Mouse (Mus musculus) CH12.LX (cell line): Measurements from ENCODE around the gene Pitpnm3.

ENCODE experiments used
- CTCF ChIP-seq, 2 experiments: IDR thresholded peaks in 1 of 2; conservative IDR thresholded peaks in 1 of 2; 2 replicates each; pipeline ENCODE4 v1.5.1; 2011 to 2012; ENCODE audit warnings: low read depth in 2 of 2, low read length in 2 of 2, improper control_type of control experiment in 1 of 2, inconsistent platforms in 1 of 2, mild to moderate bottlenecking in 1 of 2, moderate library complexity in 1 of 2
- E2F4 ChIP-seq: IDR thresholded peaks from 2 replicates; pipeline ENCODE4 v1.6.1; 2011; ENCODE audit warnings: low read depth, low read length, improper control_type of control experiment; ENCODE audit not compliant: insufficient replicate concordance
- GABPA ChIP-seq: IDR thresholded peaks from 2 replicates; pipeline ENCODE4 v1.6.1; 2012; ENCODE audit warnings: low read depth, low read length, improper control_type of control experiment, inconsistent platforms; ENCODE audit not compliant: insufficient replicate concordance
- IRF4 ChIP-seq: IDR thresholded peaks from 2 replicates; pipeline ENCODE4 v1.6.1; 2014; ENCODE audit warnings: low read depth, mild to moderate bottlenecking, inconsistent platforms, low read length, improper control_type of control experiment
- POLR2A ChIP-seq: IDR thresholded peaks from 2 replicates; pipeline ENCODE4 v1.6.1; 2011; ENCODE audit warnings: low read depth, mild to moderate bottlenecking, improper control_type of control experiment, low read length
- TCF12 ChIP-seq: IDR thresholded peaks from 2 replicates; pipeline ENCODE4 v1.6.1; 2014; ENCODE audit warnings: low read depth, mild to moderate bottlenecking, inconsistent platforms, low read length, improper control_type of control experiment

GRCm38 (mm10) chr11:72130905-72131304 is 4.7 kb downstream of the Pitpnm3 start:
- TF ChIP-seq GABPA (no peak), TCF12 (no peak), E2F4 (no peak), CTCF (conservative IDR thresholded peaks at IDR 0.05 in 1 of 2, IDR thresholded peaks at IDR 0.05 in 1 of 2; ENCODE audit: low read depth in 2 of 2, low read length in 2 of 2) (no peak), IRF4 (no peak), POLR2A (no peak)
